Mouse (Mus musculus): ENCODE data around the gene Cmtm2b.
"Not testable (repeated sequence)": the region's sequence is repeated elsewhere in the genome, so short reads cannot be mapped to it uniquely, and the experiment has no call there.

Cmtm2b gene

GRCm38 (mm10) chr8:104321930-104322329 is at the start of gene Cmtm2b:
Gene Cmtm2b (plus strand): TSS chr8:104322230.
- DNase-seq (ENCODE audit: low spot score in 2 of 2): not testable (repeated sequence)

- DNase-seq (ENCODE audit: low spot score in 2 of 2): not testable (repeated sequence)
Measured at GRCm38 (mm10) chr8:104293081-104293480, 28.9 kb upstream of the Cmtm2b start, which contains the start of gene Cmtm2a. Gene Cmtm2a (minus strand): TSS chr8:104293181.

DNA sequence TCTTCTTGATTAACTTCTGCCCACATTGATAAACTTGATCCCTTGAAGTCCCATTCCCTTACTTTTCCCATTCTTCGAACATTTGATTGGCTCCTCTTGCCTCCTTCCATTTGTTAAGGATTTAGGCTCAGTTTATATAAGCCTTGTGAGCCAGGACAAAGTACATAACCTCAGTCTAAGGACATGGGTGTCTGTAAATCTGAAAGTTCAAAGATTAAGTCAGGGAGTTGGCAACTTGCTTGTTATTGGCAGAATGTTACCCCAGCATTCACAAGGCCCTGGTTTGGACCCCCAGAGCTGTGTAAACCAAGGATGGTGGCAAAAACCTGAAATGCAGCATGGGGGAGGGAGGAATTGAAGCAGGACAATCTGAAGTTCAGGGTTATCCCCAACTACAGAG is 27.6 kb upstream of the Cmtm2b start:
- no peak for DNase-seq (ENCODE audit: low spot score in 2 of 2)

- DNase-seq (ENCODE audit: low spot score in 2 of 2): not testable (repeated sequence)
Measured at GRCm38 (mm10) chr8:104301577-104301976, 20.5 kb upstream of the Cmtm2b start.

DNA sequence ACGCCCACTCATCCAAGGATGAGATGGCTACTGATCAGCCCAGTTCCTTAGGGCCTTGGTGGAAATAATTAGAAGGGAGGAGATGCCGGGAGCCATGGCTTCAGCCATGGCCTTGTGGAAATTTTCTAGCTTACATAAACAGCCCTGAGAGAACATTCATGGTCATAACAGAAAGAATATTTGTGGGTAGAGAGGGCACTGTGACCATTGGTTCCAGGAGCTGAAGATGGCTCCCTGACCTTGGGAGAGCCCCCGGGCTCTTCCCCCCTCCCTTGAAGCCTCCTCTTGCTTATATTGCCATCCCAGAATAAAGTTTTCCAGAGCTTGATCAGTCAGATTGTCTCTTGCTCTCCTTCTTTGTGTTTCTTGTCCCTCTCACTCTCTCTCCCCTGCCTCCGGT is 19.5 kb upstream of the Cmtm2b start:
- DNase-seq (ENCODE audit: low spot score in 2 of 2): not testable (repeated sequence)

DNA sequence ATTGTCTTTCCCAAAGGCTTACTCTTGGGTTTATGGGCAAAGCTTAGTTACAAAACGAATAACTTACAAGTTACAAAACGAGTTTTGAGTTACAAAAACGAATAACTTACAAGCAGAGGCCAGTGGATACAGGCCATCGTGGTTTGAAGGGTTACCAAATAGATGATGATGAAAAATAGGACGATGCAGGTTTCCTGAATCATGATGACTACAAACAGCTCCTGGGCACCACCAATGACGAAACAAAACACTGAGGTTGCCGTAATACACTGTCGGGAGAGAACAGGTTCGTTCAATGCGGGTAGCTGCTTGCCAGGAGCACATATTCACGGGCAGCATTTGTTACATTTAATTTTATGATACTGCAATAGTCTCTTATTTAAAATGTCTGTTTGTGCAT is 17.1 kb upstream of the Cmtm2b start:
- no peak for DNase-seq (ENCODE audit: low spot score in 2 of 2)

GRCm38 (mm10) chr8:104308341-104308740 is 13.7 kb upstream of the Cmtm2b start:
- not testable (repeated sequence) for DNase-seq (ENCODE audit: low spot score in 2 of 2)

DNA sequence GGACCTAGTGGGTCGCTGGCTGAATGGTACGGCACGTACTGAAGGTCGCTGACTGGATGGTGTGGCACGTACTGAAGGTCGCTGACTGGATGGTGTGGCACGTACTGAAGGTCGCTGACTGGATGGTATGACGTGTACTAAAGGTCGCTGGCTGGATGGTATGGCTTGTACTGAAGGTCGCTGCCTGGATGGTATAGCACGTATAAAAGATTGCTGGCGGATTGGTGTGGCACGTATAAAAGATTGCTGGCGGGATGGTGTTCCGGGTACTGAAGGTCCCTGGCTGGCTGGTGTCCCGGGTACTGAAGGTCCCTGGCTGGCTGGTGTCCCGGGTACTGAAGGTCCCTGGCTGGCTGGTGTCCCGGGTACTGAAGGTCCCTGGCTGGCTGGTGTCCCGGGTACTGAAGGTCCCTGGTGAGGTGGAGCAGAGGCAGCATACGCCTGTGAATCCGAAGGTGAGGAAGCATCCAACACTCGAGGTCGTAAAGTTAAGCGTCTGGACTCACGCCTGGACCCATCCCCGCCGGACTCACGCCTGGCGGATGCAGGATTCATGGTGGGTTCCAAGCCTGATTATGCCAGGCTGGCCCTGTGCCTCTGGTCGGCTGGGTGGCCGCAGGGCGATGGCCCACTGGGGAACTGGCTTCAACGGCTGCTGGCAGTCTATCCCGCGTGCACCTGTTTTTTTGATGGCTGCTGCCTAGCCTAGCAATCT is 12.4 kb upstream of the Cmtm2b start, which contains the start of the genes Gm45711 and Cmtm1:
Gm45711 (minus strand) TSS at position 641 of the 715 bp plus-strand sequence.
Cmtm1 (minus strand) TSS at position 705 of the 715 bp plus-strand sequence.
- not testable (repeated sequence) for DNase-seq (ENCODE audit: low spot score in 2 of 2)

DNA sequence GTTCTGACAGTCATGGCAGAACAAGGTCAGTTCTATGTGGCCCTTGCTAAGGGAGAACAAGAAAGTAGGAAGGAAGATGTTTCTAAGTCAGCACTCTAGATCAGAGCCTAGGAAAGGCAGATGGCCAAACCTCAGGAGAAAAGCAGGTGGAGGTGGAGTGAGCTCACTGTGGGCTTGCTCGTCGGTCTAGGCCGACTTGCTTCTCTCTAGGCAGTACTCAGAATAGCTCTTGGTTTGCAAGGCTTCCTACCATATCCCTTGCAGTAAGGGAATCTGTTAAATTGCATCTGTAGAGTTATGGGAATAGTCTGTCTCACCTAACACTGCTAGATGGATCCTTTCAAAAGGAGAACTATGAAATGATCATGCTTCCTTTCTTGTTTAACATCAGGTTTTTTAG is 10.0 kb upstream of the Cmtm2b start:
- DNase-seq (ENCODE audit: low spot score in 2 of 2): not testable (repeated sequence)

GRCm38 (mm10) chr8:104313311-104313710 is 8.7 kb upstream of the Cmtm2b start:
- DNase-seq (ENCODE audit: low spot score in 2 of 2): no peak

DNA sequence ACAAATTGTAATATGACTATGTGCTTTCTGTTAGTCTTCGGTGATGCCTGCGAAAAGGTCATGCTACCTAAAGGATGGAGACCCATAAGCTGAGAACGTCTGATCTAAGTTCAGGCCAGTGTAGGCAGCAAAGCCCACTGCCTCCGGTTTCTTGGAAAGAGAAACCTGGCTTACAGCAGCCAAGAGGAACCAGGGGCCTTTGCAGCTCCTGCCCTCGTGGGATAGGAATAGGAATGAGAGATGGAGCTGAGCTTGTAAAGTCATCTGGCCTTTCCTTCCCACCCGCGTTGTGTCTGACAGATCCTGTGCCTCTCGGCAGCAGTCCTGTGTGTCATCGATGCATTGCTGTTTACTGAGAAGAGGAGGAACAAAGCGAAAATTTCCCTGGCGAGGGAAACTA is 763 bp upstream of the Cmtm2b start, which contains the start of gene Gm11020:
Gm11020 (plus strand) TSS at position 301 of the 400 bp plus-strand sequence.
- DNase-seq (ENCODE audit: low spot score in 2 of 2): not testable (repeated sequence)

- no peak for DNase-seq (ENCODE audit: low spot score in 2 of 2)
Measured at GRCm38 (mm10) chr8:104332665-104333631, 10.9 kb downstream of the Cmtm2b start.

DNA sequence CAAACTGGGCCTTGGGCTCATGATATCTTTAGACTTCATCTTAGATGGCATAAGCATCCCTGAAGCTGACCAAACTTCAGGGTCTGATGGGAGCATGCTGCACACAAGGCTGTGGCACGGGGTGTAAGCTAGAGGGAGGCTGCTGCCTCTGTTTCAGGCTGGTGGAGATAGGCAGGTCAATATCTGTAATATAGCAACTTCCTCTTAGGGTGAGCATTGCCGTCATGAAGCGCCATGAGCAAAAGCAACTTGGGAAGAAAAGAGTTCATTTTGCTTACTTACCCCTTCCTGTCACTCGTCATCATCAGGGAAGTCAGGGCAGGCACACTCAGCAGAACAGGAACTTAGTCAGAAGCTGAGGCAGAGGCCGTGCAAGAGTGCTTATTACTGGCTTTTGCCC is 11.8 kb downstream of the Cmtm2b start:
- peak in 1 of 2 experiments; percentile 17 for DNase-seq (ENCODE audit: low spot score in 2 of 2)

GRCm38 (mm10) chr8:104334196-104334595 is 12.2 kb downstream of the Cmtm2b start:
- DNase-seq (ENCODE audit: low spot score in 2 of 2): peak in 1 of 2 experiments; percentile 26

- DNase-seq (ENCODE audit: low spot score in 2 of 2): peak in 1 of 2 experiments; percentile 12
Measured at GRCm38 (mm10) chr8:104336806-104337205, 14.8 kb downstream of the Cmtm2b start.

- peak in 1 of 2 experiments; percentile 57 for DNase-seq (ENCODE audit: low spot score in 2 of 2)
Measured at GRCm38 (mm10) chr8:104337890-104338289, 15.9 kb downstream of the Cmtm2b start.

DNA sequence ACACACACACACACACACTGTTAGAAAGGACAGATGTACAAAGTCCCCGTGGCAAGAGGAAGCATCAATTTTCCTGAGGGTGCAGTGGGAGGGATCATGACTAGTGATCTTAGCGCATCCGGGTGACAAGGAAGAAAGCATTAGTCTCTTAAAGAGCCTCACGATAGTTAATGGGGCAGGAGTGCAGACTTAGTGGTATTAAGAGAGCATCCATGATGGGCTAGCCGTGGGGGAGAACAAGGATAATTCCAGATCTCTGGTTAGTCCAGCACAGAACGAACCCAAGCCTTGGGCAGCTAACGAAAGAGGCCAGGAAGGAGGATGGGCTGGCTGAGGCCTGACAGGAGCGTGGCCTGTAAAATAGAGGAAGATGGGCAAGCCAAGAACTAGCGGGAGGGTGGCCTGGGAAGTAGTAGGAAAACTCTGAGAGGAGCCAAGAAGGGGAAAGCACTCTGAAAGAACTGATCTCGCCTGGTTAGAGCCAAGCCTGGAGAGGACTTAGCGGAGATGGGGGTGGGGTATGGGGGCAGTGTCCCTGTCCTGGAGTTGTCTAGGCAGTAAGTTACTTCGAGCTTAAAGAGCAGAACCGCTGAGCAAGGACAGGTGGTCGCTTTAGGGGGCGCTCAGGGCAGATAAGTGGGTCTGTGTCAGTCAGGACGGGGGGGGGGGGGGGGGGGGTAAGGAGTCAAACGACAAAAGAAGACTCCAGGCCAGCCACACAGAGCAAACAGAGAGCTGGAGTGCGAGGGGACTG is 17.4 kb downstream of the Cmtm2b start, which contains the start of gene Cmtm3:
Cmtm3 (plus strand) TSS at position 182 of the 754 bp plus-strand sequence.
- DNase-seq (ENCODE audit: low spot score in 2 of 2): peak; percentile 46 to 59

GRCm38 (mm10) chr8:104339983-104340232 is 17.9 kb downstream of the Cmtm2b start:
- peak in 1 of 2 experiments; percentile 56 for DNase-seq (ENCODE audit: low spot score in 2 of 2)

GRCm38 (mm10) chr8:104340233-104341105 is 18.4 kb downstream of the Cmtm2b start:
- peak; percentile 77 to 84 for DNase-seq (ENCODE audit: low spot score in 2 of 2)

DNA sequence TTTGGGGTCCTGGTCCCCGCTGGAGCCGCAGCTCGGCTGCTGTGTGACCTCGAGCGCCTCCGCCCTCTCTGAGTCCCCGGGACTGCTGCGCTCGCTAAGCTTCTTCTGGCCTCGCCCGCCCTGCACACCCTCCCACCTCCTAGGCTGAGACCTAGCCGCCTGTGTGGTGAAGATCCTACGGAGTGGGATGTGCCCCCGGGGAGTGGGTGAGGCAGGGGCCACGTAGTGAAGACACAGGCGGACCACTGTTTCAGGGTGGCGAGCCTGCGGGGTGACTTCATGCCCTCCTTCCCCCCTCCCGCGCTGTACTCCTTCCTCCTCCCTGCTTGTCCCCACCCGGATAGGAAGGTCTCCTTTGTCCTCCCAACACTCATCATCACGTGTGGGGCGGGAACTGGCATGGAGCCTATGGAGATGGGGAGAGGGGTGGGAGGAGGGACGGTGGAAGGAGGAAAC is 19.1 kb downstream of the Cmtm2b start:
- DNase-seq (ENCODE audit: low spot score in 2 of 2): peak; percentile 73 to 77
